Mouse (Mus musculus) liver, adult 2 months (tissue): ENCODE results near the gene Spr.
A peak's percentile ranks its signal among the peaks of the same experiment; 100 is the strongest.

Experiments
- CTCF ChIP-seq: fragments of 200-500 bp; IDR thresholded peaks from 2 replicates; pipeline ENCODE4 v1.5.1; 2011; ENCODE audit warnings: low read depth, low read length, control low read depth
- POLR2A ChIP-seq: fragments of 200-500 bp; IDR thresholded peaks from 2 replicates; pipeline ENCODE4 v1.6.1; 2011; ENCODE audit warnings: low read length, control low read depth; ENCODE audit not compliant: insufficient read depth; ENCODE audit errors: extremely low read depth

DNA sequence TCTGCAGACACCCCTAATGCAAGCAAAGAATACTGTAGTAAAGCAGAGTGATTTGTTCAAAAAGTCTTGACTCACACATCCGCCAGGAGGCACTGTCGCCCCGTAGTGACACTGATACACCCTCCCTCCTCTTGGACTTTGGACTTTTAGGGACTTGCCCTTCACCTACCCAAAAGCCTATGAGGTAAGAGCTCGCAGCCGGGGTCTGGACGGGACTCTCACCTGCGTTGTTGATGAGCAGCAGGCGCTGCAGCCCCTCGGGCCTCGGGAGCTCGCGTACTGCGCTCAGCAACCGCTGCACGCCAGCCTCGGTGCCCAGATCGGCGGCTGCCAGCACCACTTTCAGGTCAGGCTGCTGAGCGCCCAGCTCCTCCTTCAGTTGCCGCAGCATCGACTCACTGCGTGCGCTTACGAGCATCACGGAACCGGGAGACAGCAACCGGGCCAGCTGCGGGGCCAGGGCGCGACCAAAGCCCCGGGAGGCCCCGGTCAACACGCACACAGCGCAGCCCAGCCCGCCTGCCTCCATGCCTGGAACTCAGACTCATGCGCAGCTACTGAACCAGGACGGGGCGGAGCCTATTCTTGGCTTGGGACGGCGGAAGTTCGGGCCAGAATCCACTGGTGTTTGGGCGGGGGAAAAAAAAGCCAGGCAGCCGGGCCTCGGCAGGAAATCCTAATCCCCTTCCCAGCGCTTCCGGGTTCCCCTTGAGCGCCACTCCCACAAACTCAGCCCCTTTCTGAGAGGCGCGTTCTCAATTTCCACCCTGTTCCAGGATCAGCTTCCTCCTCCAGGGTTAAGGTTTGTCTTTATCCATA is at the start of gene Spr:
- peak; percentile 76 for TF ChIP-seq CTCF
- TF ChIP-seq POLR2A = peak; percentile 90
